In genomic region chr2:102449630-102450247, GRCm38 (mm10) we compare ENCODE assay signal across 8 mouse cellular contexts. TPM values are rescaled to one million over a fixed set of nuclear protein-coding genes. Genes with fewer than 3 reads are reported as not detected.
DNase-seq lines count a peak whose midpoint lies in the region; ATAC-seq and TF ChIP-seq lines count a peak whose summit lies in the region.

No protein-coding gene starts in this region.

- peak overlapping the region; percentile 88 for H3K4me3 ChIP-seq in forebrain, embryonic 15.5 days
- peak overlapping the region; percentile 88 for H3K4me3 ChIP-seq in hindbrain, embryonic 14.5 days (replicated peaks; ENCODE audit: low read length)
- peak overlapping the region; percentile 62 for H3K4me3 ChIP-seq in limb, embryonic 15.5 days
- H3K4me3 ChIP-seq in neural tube, embryonic 12.5 days, result peak overlapping the region; percentile 88

- peak; percentile 5 for DNase-seq in gastrocnemius, adult 18-20 months (ENCODE audit: low spot score)
- no peak for DNase-seq in gastrocnemius, postnatal 25 days
- DNase-seq in brain, embryonic 14.5 days (ENCODE audit: low read depth), result peak; percentile 86
- peak; percentile 74 for DNase-seq in hindbrain, embryonic 14.5 days (ENCODE audit: low spot score)
- DNase-seq in spleen, postnatal 36 days (ENCODE audit: low spot score in 2 of 2), result no peak

- TF ChIP-seq CTCF in brain, embryonic 14.5 days (IDR thresholded peaks at IDR 0.05; ENCODE audit: borderline replicate concordance, extremely low read depth, insufficient read depth, insufficient read length), result no peak

- ATAC-seq in forebrain, embryonic 15.5 days (replicated peaks), result 0 out of 2 replicates have a peak, but pooled peaks have one; percentile 26
- peak; percentile 29; the same call in 1 of the 2 replicates for ATAC-seq in hindbrain, embryonic 14.5 days (ENCODE audit: low FRiP score)
- ATAC-seq in limb, embryonic 15.5 days (ENCODE audit: insufficient number of reproducible peaks, low FRiP score, low TSS enrichment, low read depth), result no peak
- ATAC-seq in neural tube, embryonic 12.5 days (ENCODE audit: low FRiP score, low read depth), result peak; percentile 38

- no peaks in the 10 kb centered on the region for H3K27me3 ChIP-seq in forebrain, embryonic 15.5 days
- H3K27me3 ChIP-seq in hindbrain, embryonic 14.5 days (ENCODE audit: control insufficient read depth, insufficient read depth, low read length), result no peaks in the 10 kb centered on the region
- H3K27me3 ChIP-seq in limb, embryonic 15.5 days, result no peaks in the 10 kb centered on the region
- H3K27me3 ChIP-seq in neural tube, embryonic 12.5 days (replicated peaks), result no peaks in the 10 kb centered on the region

- H3K36me3 ChIP-seq in forebrain, embryonic 15.5 days, result peaks cover 5% of the 10 kb centered on the region; the same call in 1 of the 2 replicates
- H3K36me3 ChIP-seq in hindbrain, embryonic 14.5 days (replicated peaks; ENCODE audit: control insufficient read depth, insufficient read depth), result no peaks in the 10 kb centered on the region
- H3K36me3 ChIP-seq in limb, embryonic 15.5 days, result no peaks in the 10 kb centered on the region
- H3K36me3 ChIP-seq in neural tube, embryonic 12.5 days, result 0 out of 2 replicates have a peak, but pooled peaks cover 3% of the 10 kb centered on the region

- peak overlapping the region; percentile 95 for H3K27ac ChIP-seq in forebrain, embryonic 15.5 days (replicated peaks)
- H3K27ac ChIP-seq in hindbrain, embryonic 14.5 days, result peak overlapping the region; percentile 92
- H3K27ac ChIP-seq in limb, embryonic 15.5 days, result peak overlapping the region; percentile 88
- H3K27ac ChIP-seq in neural tube, embryonic 12.5 days, result peak overlapping the region; percentile 91

- 1% methylated on average over 17 of the region's 17 CpGs for WGBS in forebrain, embryonic 15.5 days
- under 1% methylated on average over 17 of the region's 17 CpGs for WGBS in hindbrain, embryonic 14.5 days
- WGBS in limb, embryonic 15.5 days, result 1% methylated on average over 17 of the region's 17 CpGs
- under 1% methylated on average over 17 of the region's 17 CpGs for WGBS in neural tube, embryonic 12.5 days

- peak overlapping the region; percentile 90 for H3K9ac ChIP-seq in forebrain, embryonic 15.5 days (replicated peaks)
- peak overlapping the region; percentile 96 for H3K9ac ChIP-seq in hindbrain, embryonic 14.5 days
- H3K9ac ChIP-seq in limb, embryonic 15.5 days, result peak overlapping the region; percentile 60
- peak overlapping the region; percentile 97 for H3K9ac ChIP-seq in neural tube, embryonic 12.5 days

- peak overlapping the region; percentile 62 for H3K4me2 ChIP-seq in forebrain, embryonic 15.5 days (replicated peaks)
- H3K4me2 ChIP-seq in hindbrain, embryonic 14.5 days (replicated peaks), result peak overlapping the region; percentile 84
- H3K4me2 ChIP-seq in limb, embryonic 15.5 days, result peak overlapping the region; percentile 91
- H3K4me2 ChIP-seq in neural tube, embryonic 12.5 days (replicated peaks), result peak overlapping the region; percentile 92

- H3K4me1 ChIP-seq in forebrain, embryonic 15.5 days, result peaks cover 26% of the 10 kb centered on the region
- peaks cover 23% of the 10 kb centered on the region for H3K4me1 ChIP-seq in hindbrain, embryonic 14.5 days (replicated peaks; ENCODE audit: control insufficient read depth, insufficient read depth, low read length)
- H3K4me1 ChIP-seq in limb, embryonic 15.5 days, result peaks cover 40% of the 10 kb centered on the region
- H3K4me1 ChIP-seq in neural tube, embryonic 12.5 days, result peaks cover 14% of the 10 kb centered on the region

- TF ChIP-seq POLR2A in brain, embryonic 14.5 days (IDR thresholded peaks at IDR 0.05; ENCODE audit: borderline replicate concordance, extremely low read depth, insufficient read depth, insufficient read length, poor library complexity, severe bottlenecking), result 0 out of 2 replicates have a peak, but pooled peaks have one; percentile 4

- no peaks in the 10 kb centered on the region for H3K9me3 ChIP-seq in forebrain, embryonic 15.5 days
- no peaks in the 10 kb centered on the region for H3K9me3 ChIP-seq in hindbrain, embryonic 14.5 days (ENCODE audit: control insufficient read depth, low read length)
- H3K9me3 ChIP-seq in limb, embryonic 15.5 days, result no peaks in the 10 kb centered on the region
- H3K9me3 ChIP-seq in neural tube, embryonic 12.5 days, result no peaks in the 10 kb centered on the region

RNA-seq across cellular contexts. Expression of gene Fjx1, which starts 2.6 kb away (rescaled TPM):
- under 1 TPM; 0.27 to 0.33 TPM for total RNA-seq in gastrocnemius, adult 18-20 months (2021)
- total RNA-seq in gastrocnemius, postnatal 25 days (2021), result 1 to 10 TPM in 1 of 2 experiments, under 1 TPM in 1; 0.77 to 1.0 TPM
- polyA plus RNA-seq in brain, embryonic 14.5 days (2012; rRNA removed), result 59.1 and 67.1 TPM in 2 replicates
- 36.6 and 39.8 TPM in 2 replicates for polyA plus RNA-seq in forebrain, embryonic 15.5 days (2015; fragmentation: Nextera tagmentation; extraction: Ambion mirVana)
- 32.3 and 38.3 TPM in 2 replicates for polyA plus RNA-seq in hindbrain, embryonic 14.5 days (2014; fragmentation: Nextera tagmentation; extraction: Ambion mirVana)
- 16.0 and 24.8 TPM in 2 replicates for polyA plus RNA-seq in limb, embryonic 15.5 days (2015; fragmentation: Nextera tagmentation; extraction: Ambion mirVana)
- 47.3 and 52.4 TPM in 2 replicates for polyA plus RNA-seq in neural tube, embryonic 12.5 days (2016; fragmentation: Nextera tagmentation; extraction: Ambion mirVana)

RNA-seq across cellular contexts. Expression of gene Trim44, which starts 42.1 kb away (rescaled TPM):
- 10 to 100 TPM; 14.8 to 17.7 TPM for total RNA-seq in gastrocnemius, adult 18-20 months (2021)
- total RNA-seq in gastrocnemius, postnatal 25 days (2021), result 10 to 100 TPM; 13.5 to 13.9 TPM
- polyA plus RNA-seq in brain, embryonic 14.5 days (2012; rRNA removed), result 76.9 and 110 TPM in 2 replicates
- 52.6 and 57.1 TPM in 2 replicates for polyA plus RNA-seq in forebrain, embryonic 15.5 days (2015; fragmentation: Nextera tagmentation; extraction: Ambion mirVana)
- 74.2 and 77.7 TPM in 2 replicates for polyA plus RNA-seq in hindbrain, embryonic 14.5 days (2014; fragmentation: Nextera tagmentation; extraction: Ambion mirVana)
- polyA plus RNA-seq in limb, embryonic 15.5 days (2015; fragmentation: Nextera tagmentation; extraction: Ambion mirVana), result 21.8 and 27.7 TPM in 2 replicates
- polyA plus RNA-seq in neural tube, embryonic 12.5 days (2016; fragmentation: Nextera tagmentation; extraction: Ambion mirVana), result 61.5 and 67.9 TPM in 2 replicates

Comparison
In these comparisons a context has a peak if more than half of its experiments do, and no peak if none do; other contexts are left out.
1. DNase-seq: peak in gastrocnemius, adult 18-20 months (single experiment), brain, embryonic 14.5 days (single experiment) and hindbrain, embryonic 14.5 days (single experiment); none in gastrocnemius, postnatal 25 days (single experiment) and spleen, postnatal 36 days (0 of 2).
2. Peak in every context shown above with its lines, with median percentiles within 50 percentile points of each other: H3K27ac ChIP-seq, H3K4me2 ChIP-seq, H3K4me3 ChIP-seq and H3K9ac ChIP-seq.